Mouse (Mus musculus): Measurements from ENCODE around the gene Gimap4. TPM values are rescaled to one million over a fixed set of nuclear protein-coding genes. Genes with fewer than 3 reads are reported as not detected.
"Not testable (repeated sequence)": the region's sequence is repeated elsewhere in the genome, so short reads cannot be mapped to it uniquely, and the experiment has no call there.

The Gimap4 gene
- polyA plus RNA-seq, 1 experiment, result 13.8 TPM

DNA sequence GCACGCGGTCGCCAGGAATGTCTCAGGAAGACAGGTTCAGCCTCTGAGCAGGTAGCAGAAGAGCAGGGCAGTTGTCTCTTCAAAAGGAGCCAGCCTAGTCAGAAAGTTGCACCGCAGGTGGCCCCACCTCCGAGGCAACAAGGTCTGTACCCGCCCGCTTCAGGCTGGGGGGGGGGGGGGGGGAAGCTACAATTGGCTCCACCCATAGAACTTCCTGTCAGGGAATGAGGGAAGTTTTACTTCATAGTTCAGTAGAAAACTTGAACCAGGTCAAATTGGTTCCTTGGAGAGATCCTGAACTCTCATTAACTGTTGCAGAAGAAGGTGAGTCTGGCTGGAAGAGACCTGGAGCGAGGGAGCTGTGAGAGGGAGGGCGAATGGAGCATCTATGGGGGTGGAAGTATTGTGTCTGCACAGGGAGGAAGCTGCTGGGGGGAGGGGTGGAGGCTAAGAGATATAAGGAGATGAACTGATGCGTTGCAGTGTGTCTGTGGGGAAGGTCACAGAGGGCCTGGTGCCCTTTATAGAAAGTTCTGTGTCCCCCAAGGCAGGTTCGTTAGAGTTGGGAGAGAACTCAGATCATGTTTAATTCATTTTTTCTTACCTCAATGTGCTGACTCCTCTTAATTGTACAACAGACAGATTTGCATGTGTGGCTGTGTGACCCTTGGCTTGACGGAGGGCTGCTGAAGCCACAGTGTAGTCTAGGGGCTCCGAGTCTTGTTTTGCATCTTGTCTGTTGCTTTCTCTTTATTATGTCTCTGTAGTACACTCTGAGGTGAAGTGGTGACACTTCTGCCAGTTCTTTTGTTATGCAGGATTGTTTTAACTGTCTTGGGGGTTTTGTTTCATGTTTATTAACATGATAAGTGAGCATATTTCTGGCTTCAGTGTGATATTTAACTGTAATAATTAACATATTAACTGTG, 8.2 kb upstream of the Gimap4 start, which contains the start of gene Gimap9:
Gimap9 (plus strand) TSS at position 199 of the 929 bp plus-strand sequence.
- DNase-seq (ENCODE audit: low read depth), result peak; percentile 13

DNA sequence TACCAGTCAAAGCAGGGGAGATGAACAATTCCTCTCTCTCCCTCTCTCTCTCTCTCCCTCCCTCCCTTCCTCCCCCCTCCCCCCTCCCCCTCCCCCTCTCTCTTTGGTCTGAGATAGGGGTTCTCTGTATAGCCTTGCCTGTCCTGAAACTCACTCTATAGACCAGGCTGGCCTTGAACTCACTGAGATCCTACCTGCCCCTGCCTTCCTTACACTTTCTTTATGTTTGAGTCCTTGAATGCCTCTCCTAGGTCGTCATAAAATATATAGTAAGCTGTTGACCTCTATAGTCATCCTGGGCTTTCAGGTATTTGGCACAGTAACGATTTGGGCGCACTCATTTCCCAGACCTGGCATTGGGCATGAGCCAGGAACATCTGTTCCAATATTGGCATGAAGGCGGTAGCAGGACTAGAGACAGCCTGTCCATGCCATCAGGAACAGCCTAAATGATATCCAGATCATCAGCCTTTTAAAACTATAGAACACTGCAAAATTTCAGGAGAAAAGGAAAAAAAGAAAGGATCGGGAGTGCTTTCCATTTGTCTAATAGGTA, 7.4 kb upstream of the Gimap4 start:
- DNase-seq (ENCODE audit: low read depth), result no peak

DNA sequence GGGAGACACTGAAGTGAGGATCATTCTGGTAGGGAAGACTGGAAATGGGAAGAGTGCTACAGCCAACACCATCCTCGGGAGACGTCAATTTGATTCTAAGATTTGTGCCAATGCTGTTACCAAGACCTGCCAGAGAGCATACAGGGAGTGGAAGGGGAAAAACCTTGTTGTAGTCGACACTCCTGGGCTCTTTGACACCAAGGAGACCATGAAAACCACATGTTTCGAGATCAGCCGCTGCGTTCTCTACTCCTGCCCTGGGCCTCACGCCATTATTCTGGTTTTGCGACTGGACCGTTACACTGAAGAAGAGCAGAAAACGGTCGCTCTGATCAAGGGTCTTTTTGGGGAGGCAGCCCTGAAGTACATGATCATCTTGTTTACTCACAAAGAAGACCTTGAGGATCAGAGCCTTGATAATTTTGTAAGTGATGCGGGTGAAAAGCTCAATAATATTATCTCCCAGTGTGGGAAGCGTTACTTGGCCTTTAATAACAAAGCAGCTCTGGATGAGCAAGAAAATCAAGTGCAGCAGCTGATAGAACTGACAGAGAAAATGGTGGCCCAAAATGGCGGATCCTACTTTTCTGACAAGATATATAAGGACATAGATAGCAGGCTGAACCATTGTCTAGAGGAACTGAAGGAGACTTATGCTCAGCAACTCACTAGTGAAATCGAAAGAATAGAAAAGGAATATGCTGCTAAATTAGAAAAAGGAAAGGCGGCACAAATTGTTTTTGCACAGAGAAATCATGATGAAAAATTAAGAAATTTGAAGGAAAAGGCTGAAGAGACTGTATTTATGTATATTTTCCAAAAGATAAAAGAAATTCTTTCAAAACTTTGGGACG, 6.6 kb upstream of the Gimap4 start:
- no peak for DNase-seq (ENCODE audit: low read depth)

GRCm38 (mm10) chr6:48678391-48678790, 6.0 kb upstream of the Gimap4 start:
- DNase-seq (ENCODE audit: low read depth), result no peak

DNA sequence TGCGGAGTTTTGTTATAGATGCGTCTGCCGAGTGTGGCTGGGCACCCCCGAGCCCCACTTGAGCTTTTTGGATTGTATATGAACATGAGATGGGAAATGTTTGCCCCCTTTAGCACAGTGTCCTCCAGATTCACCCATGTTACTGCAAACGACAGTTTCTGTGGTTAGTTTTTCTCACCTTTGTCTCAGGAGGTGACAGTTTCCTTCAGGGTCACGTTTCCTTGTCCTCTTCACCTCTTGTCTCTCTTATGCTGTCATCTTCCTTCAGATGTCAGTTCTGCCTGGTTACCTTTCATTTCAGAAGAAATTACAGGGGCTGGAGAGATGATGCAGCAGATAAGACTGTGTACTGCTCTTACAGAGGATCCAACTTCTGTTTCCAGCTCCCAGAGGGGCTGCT, 4.6 kb upstream of the Gimap4 start:
- no peak for DNase-seq (ENCODE audit: low read depth)

DNA sequence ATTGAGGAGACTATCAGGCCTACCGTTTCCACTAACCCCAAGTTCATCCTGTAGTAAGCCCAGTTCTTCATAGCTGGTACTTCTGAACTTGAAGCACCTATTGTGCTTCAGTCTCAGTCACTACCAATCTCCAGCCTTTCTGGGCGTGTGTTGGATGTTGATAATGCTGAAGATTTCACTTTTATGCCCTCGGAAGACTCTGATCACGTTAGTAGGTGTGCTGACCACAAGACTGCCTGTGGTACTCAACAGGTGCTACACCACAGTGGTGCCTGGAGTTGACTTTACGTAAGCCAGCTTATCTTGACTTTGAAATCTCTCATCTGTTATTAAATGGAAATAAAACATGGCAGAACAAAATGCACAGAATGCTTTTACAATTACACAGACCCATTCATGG, 3.9 kb upstream of the Gimap4 start:
- DNase-seq (ENCODE audit: low read depth), result no peak

- no peak for DNase-seq (ENCODE audit: low read depth)
Observed at GRCm38 (mm10) chr6:48681472-48682090, 2.8 kb upstream of the Gimap4 start.

DNA sequence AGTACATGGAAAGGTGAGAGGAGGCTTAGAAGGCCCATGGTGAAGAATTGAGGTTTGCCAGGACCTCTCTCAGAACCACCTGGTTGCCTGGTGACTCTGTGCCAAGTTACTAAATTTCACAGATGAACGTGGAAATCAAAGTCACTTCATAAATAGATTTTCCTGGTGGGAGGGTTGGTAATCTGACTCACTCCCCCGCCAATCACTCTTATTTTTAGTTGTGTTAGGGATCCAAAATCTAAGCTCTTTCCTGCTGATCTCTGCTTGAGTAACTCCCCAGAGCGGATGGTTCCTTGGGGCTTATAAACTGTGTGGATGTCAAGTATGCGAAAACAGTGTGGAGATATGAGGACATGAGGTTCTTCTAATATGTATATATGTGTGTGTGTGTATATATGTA, 2.1 kb upstream of the Gimap4 start:
- no peak for DNase-seq (ENCODE audit: low read depth)

- not testable (repeated sequence) for DNase-seq (ENCODE audit: low read depth)
Observed at GRCm38 (mm10) chr6:48683263-48683821, 1.0 kb upstream of the Gimap4 start.

- DNase-seq (ENCODE audit: low read depth), result no peak
Observed at GRCm38 (mm10) chr6:48684806-48685205, 457 bp downstream of the Gimap4 start.

GRCm38 (mm10) chr6:48685251-48685650, 902 bp downstream of the Gimap4 start:
- no peak for DNase-seq (ENCODE audit: low read depth)

DNA sequence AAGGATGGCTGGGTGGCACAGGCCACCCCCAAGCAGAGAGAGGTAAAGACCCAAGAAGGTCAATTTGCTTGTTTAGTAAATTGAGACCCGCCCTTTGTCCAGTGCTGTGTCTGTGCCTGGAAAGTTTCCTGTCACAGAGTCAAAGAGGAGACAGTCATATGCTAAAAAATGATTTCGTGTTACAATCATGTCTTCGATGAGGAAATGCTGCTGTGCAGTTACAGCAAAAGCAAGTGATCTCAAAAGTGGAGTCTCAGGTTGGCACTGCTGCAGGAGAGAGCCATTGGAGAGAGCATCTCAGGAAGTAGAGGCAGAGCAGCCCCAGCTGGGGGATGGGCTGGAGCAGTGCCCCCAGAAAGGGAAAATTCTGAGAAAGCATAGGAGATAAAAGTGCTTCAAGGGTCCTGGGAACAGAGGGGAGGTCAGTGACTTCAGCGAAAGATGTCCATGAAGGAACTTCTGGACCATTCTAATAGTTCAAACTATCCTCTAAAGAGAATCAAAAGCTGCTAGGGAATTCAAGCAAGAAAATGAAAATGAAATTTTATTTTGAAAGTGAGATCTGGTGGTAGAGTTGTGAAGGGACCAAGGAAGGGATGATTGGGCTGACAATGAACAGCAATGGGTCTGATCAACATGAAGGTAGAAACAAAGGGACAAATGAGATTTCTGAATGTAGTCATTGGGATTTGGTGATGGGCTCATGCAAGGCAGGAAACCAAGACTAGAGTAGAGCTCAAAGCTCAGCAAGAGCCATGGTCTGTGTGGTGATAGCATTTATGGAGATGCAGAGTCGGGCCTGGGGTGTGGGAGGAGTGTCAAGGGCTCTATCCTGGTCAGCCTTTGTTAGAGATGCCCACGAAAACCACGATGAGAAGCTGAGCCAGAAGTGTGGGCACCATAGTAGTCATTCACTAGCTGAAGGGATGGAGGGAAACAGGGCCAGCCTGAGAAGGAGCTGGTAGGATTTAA, 1.6 kb downstream of the Gimap4 start:
- no peak for DNase-seq (ENCODE audit: low read depth)

DNA sequence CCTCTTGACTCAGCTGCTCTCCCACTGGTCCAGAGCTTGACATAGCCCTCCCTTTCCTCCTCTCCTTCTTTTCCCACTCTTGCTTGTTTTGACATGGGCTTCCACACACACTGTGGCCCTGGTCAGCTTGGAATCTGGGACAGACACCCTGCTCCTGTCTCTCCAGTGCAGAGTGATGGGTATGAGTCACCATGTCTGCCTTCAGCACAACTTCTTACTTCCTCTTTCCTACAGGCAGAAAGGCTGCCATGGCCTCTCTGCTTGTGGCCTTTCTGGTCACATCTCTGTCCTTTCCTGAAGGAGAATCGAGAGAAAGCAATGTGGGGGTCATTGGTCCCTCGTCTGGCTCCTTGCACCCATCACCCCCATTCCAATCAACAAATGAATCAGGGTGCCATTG, 2.7 kb downstream of the Gimap4 start:
- no peak for DNase-seq (ENCODE audit: low read depth)

DNA sequence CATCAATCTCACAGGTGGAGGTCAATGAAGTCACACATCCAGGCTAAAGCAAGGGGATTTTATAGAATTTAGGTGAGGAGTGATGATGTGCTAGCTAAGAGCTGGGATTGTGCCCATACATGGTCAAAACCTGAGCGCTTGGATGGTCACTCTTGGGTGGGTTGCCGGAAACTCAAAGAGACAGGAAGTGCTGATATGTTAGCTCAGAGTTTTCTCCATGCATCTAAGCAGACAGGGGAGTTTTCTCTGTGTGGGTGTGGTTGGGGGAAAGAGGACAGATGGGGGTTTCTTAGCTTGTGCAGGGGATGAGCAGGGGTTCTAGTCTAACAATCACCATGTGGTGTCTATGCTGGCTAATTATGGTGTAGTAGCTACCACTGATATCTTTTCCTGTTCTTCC, 5.0 kb downstream of the Gimap4 start:
- no peak for DNase-seq (ENCODE audit: low read depth)

- no peak for DNase-seq (ENCODE audit: low read depth)
Observed at GRCm38 (mm10) chr6:48692962-48693361, 8.6 kb downstream of the Gimap4 start.

- no peak for DNase-seq (ENCODE audit: low read depth)
Observed at GRCm38 (mm10) chr6:48696830-48697554, 12.6 kb downstream of the Gimap4 start.

- DNase-seq (ENCODE audit: low read depth), result no peak
Observed at GRCm38 (mm10) chr6:48697555-48697930, 13.2 kb downstream of the Gimap4 start.

DNA sequence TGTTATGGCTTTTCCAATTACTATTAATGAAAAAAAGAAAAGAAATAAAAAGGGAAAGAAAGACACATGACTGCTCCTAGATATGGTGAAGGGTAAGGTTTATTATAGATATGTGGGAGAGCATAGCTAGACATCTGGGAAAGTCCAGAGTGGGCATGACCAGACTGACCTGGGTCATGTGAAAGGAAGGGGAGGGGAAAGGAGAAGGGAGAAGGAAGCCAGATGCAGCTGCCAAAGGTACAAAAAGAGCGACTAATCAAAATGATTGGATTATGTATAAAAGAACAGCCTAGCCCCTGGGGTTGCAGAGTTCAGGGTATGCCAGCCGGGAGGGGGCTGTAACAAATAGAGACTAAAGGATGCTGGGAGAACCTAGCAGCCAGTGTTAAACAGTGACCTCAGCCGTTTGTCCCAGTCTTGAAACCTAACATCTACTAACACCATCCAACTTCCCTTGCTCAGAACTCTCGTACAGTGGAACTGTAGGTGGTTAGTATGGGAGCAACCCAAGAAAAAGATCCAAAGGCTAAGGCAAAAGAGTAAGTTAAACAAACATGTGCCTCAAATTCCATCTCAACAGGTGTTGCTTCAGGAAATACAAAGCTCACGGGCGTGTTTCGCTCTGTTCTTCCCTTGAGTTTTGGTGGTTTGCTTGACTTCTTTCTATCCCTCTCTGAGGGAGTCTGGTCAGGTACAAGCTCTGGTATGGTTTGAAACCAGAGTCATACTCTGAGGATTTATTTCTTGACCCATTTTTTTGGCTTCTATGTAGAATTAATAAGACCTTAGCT, 13.9 kb downstream of the Gimap4 start:
- no peak for DNase-seq (ENCODE audit: low read depth)

DNA sequence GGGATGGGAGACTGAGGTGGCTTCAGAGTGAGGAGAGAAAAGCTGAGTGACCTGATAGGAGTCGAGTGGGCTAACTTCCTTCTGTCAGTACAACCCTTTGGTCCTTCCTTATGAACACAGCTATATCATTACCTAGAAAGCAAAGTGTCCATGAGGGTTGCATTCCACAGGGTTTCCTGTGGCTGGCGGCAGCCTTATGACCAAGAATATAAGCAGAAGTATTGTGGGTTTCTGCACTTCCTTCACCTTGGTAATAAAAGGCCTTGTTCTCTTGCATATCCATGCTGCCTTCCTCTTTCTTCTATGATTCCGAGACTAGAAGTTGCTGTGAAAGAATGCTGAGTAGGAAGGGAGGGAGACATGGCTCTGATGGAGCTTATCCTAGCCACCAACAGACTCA, 14.5 kb downstream of the Gimap4 start:
- DNase-seq (ENCODE audit: low read depth), result no peak
